16 mouse cellular contexts compared by ENCODE assay signal in genomic region chr1:168697386-168697785, GRCm38 (mm10).
DNase-seq lines count a peak whose midpoint lies in the region.
"Had no signal": no experiment of that assay in that cellular context is flagged by ENCODE, and none has a peak within 500 bp of the region (broad histone marks: within the 10 kb centered on the region; RNA-seq: fewer than 3 reads in every experiment).

No protein-coding gene starts in this region.

- intact Hi-C loops in heart, postnatal 14 days (cut with DNase I): no loop called here

- DNase-seq in adrenal gland, adult (ENCODE audit: inconsistent age in 2 of 2, low spot score in 1 of 2): peak; percentile 16 to 44
- DNase-seq in adrenal gland, postnatal 14 days: no peak
- DNase-seq in adrenal gland, postnatal 25 days: peak; percentile 52
- DNase-seq in adrenal gland, adult 18-20 months (ENCODE audit: low spot score in 2 of 2): no peak
- DNase-seq in heart, adult 18-20 months: peak; percentile 13 to 36
- no peak for DNase-seq in heart, postnatal 14 days
- DNase-seq in adrenal gland, postnatal 36 days: peak; percentile 43 to 48
- DNase-seq: cerebellum, adult 11-12 months; cerebellum, adult 8-10 months; forebrain, postnatal 0 days; gastrocnemius, adult 2 months; gastrocnemius, postnatal 14 days; heart, adult 11 months; heart, postnatal 36 days; kidney, adult 11 months; kidney, adult 8-10 months had no signal

Comparison
In these comparisons a context has a peak if more than half of its experiments do, and no peak if none do; other contexts are left out.
1. DNase-seq: peak in adrenal gland, adult (2 of 2), adrenal gland, postnatal 25 days (single experiment), heart, adult 18-20 months (2 of 2) and adrenal gland, postnatal 36 days (2 of 2); none in adrenal gland, postnatal 14 days (single experiment), adrenal gland, adult 18-20 months (0 of 2) and heart, postnatal 14 days (0 of 2).